Mouse (Mus musculus) left cerebral cortex, adult 11 months (tissue): ENCODE results near the gene Lipo4.
"Not testable (repeated sequence)": the region's sequence is repeated elsewhere in the genome, so short reads cannot be mapped to it uniquely, and the experiment has no call there.

Experiments
- DNase-seq: peaks from one replicate; pipeline ENCODE4 v3.0.0; 2022; ENCODE audit warnings: low spot score

Lipo4 gene

GRCm38 (mm10) chr19:33517680-33518079, at the start of gene Lipo4:
Gene Lipo4, minus strand, starts transcription at chr19:33517780.
- no peak for DNase-seq

GRCm38 (mm10) chr19:33456426-33456825, 61.2 kb downstream of the Lipo4 start:
- not testable (repeated sequence) for DNase-seq

GRCm38 (mm10) chr19:33453725-33454124, 63.9 kb downstream of the Lipo4 start:
- DNase-seq = no peak
